Mouse (Mus musculus): ENCODE data around the gene Usp21.

Usp21 gene

DNA sequence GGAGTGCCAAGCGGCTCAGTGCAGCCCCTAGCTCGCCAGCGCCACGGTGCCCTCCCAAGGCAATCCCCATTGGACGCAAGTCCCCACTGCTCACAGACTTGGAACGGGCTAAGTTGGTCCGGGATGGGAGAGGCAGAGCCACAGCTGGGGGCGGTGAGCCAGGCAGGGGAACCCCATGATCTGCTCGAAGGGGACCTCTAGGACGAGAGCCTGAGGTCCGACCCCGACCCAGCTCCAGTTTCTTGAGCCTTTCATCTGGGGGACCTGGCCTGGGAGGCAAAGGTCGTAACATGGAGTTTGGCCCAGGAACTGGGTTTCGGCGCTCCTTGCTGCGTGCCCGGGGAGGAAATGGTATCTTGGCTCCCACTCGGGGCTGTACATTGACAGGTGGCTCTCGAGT is 1.3 kb downstream of the Usp21 start:
- in situ Hi-C loops (cut with MboI; ENCODE audit: low pct_unique_long_range_greater_than_20kb in 1 of 2, low sequenced_read_pairs in 2 of 2, unreplicated experiment in 1 of 2): no loop called here

DNA sequence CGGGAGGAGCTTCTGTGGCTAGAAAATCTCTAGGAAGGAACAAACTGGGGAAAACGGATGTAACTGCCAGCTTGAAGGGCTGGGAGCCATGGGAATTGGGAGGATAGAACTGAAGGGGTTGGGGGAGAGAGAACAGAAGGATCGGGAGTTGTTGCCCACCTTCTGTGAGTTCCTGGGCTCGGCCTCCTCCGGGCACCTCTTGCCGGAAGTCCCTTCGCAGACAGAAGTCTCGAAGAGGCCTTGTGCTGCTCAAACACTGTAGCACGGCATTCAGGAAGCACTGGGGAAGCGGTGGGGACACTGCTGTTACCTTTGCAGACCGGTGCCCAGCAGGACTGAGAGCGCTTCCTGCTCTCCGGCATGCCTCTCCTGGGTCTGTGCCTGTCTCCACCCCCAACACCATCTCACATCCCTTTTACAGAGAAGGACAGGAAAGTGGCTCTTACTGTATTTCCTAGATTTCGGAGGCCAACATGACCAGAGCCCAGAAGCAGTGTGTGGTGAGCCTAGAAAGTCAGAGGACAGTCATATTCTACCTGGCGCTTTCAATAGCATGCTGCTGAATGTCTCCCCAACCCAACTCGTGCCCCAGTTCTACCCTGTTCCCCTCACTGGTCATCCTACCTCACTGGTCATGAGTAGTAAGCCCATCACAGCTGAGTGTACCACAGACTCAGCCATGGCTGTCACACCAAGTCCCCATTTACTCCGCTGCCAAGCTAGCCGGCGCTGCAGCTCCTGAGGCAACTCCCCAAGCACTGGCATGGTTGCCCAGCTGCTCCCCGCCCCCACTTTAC is 2.5 kb downstream of the Usp21 start:
- in situ Hi-C loops (cut with MboI; ENCODE audit: low pct_unique_long_range_greater_than_20kb in 1 of 2, low sequenced_read_pairs in 2 of 2, unreplicated experiment in 1 of 2): no loop called here

DNA sequence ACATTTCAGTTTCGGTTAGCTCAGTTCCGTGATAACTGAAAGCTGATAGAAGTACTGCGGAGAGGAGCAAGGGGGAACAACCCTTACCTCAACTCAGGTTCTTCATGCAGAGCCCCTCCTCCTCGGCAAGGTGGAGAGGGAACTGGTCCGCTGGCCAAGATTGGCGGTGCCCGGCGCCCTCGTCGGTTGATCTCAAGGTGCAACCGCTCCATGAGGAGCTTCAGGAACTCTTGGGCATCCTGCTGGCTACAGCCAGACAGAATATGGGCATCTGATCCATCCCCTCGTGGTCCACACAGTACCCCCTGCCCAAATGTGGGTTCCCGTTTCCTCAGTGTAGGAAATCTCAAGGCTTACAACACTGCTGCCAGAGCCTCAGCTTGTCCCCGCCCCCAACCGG is 3.3 kb downstream of the Usp21 start:
- in situ Hi-C loops (cut with MboI; ENCODE audit: low pct_unique_long_range_greater_than_20kb in 1 of 2, low sequenced_read_pairs in 2 of 2, unreplicated experiment in 1 of 2): no loop called here

DNA sequence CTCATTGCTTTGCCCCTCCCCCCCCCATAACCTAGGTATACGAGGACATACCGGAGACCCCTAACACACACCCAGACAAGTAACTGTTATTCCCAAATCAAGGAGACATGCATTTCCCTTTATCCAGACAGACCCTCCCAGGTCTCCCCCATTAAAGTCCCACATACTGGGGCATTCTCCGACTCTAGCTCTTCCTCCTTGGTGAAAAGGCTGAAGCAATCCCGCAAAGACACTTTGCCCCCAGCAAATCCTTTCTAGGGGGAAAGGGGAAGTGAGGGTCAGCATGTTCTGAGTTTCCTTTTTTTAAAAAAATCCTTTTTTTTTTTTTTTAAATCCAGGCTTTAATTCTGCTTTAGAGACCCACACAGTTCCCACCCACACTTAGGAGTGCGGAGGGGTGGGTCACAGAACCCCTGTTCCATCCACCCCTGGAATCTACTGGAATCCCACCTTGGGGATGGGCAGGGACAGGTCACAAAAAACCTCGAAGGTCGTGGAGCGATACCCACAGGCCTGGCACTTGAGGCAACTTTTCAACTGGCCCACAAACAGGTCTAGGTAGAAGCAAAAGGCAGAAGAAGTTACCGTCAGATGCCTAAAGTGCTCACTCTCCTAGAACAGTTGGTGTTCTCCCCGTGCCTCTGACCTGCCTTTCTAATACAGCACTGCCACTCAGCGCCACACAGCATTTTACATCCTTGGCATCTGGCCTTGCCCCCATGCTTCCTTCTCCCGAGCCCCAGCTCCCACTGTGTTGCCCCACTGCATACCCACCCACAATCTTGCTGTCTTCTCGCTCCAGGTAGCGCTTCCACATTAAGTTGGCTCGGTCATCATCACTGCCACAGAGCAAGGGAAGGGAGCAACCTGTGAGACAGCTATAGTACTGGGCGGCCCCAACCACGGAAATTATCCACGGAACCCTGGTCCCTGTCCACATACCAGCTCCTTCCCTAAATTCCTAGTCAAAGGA is 4.3 kb downstream of the Usp21 start:
- in situ Hi-C loops (cut with MboI; ENCODE audit: low pct_unique_long_range_greater_than_20kb in 1 of 2, low sequenced_read_pairs in 2 of 2, unreplicated experiment in 1 of 2): no loop called here

DNA sequence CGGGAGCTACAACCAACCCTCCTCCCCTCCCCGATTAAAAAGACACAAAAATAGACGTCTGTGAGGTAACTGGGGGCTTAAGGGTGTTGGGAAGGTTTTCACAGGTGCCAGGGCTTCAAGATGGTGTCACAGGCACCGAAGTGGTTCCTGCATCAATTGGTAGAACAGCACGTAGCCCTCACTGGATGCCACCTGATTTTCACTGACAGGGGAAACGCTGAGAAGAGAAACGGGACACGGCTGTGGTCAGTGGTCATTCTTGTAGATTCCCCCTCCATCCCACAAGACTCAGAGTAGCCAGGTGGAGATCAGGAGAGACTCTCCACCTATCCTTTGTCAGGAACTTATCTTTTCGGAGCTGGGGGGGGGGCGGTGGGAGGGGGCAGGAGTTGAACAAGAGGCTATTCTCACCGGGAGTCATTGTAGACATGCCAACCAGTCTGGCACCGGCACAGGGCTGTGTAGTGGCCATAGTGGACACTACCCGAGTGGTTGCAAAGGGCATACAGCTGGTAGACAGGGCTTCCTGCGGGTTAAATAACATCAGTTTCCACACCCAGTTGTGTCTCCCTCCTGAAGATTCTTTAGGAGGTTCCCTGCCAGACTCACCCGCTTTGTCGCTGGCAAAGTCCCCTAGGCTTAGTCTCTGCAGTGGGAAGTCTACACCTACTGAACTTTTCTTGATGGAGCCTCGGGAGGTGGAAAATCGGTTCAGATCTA is 5.5 kb downstream of the Usp21 start:
- in situ Hi-C loops (cut with MboI; ENCODE audit: low pct_unique_long_range_greater_than_20kb in 1 of 2, low sequenced_read_pairs in 2 of 2, unreplicated experiment in 1 of 2): no loop called here

DNA sequence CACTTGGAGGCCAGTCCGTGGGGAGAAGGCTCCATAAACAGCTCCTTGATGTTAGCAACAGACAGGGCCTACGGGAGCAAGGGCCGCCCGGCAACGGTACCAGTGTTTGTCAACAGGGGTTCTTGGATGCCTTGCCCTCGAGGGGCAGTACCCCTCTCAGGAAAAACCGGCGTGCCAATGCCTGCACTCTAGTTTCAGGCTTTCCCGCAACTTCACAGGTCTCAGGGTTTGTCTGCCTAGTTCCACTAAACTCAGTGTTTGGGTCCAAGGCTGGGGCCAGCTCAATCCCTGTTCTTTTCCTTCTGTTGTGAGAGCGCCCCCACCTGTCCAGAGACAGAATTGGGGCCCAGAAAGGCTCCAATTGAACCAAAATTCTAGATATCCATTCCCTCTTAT is 6.3 kb downstream of the Usp21 start:
- in situ Hi-C loops (cut with MboI; ENCODE audit: low pct_unique_long_range_greater_than_20kb in 1 of 2, low sequenced_read_pairs in 2 of 2, unreplicated experiment in 1 of 2): no loop called here

DNA sequence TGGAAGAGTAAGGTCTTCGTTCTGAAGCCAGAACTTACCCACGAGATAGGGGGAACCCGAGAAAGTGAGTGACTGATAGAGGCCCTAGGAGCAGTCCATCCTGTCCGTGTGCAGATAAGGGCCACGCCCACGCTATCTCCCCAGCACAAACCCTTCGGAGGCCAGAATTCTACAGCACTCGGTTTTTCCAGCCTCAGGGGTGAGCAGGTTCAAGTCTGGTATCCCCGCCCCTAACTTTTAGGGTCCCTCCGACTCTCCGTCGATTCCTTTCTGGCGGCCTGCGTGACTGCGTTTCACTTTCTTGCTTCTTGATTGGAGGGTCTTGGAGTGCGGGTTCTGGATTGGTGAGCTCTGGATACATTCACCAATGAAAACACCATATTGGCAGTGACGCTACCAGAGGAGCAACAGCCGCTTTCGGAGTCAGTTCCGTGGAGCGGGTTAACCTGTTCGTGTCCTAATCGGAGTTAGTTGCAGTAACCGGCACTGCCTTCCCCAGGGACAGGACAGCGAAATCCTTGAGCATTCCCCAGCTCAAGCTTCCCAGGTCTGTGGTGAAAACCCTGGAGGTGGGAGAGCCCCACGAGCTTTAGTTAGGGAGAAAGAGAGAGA is 6.8 kb downstream of the Usp21 start, which contains the start of gene Ppox:
Gene Ppox (minus strand): TSS at position 271 of the 612 bp plus-strand sequence.
- in situ Hi-C loops (cut with MboI; ENCODE audit: low pct_unique_long_range_greater_than_20kb in 1 of 2, low sequenced_read_pairs in 2 of 2, unreplicated experiment in 1 of 2): no loop called here

DNA sequence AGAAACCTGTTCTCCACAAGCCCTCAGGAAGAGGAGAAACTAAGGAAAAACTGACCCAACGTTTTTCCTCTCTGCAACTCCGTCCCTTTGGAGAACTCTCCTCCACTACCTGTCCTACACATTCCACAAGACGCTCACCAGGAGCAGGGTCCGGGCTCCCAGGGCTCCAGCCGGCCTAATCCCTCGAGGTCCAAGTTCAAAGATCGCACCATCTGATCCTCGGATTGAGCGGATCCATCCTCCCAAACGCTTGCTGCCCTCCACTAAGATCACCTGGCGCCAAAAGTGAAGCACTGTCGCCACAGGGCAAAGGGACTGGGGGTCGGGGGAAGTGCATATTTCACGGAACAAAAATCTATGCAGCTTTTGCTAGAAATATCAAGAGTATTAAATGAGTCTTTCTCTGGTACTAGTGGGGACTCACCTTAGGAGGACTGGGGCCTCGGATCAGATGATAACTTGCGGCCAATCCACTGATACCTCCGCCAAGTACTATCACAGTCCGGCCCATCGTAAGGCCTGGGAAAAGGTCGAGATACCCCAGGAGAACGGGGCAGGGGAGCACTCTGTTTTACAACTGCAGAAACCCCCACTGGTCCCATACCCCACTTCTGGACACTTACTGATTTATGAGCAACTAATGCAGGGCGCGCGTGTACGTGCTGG is 7.4 kb downstream of the Usp21 start:
- in situ Hi-C loops (cut with MboI; ENCODE audit: low pct_unique_long_range_greater_than_20kb in 1 of 2, low sequenced_read_pairs in 2 of 2, unreplicated experiment in 1 of 2): no loop called here

DNA sequence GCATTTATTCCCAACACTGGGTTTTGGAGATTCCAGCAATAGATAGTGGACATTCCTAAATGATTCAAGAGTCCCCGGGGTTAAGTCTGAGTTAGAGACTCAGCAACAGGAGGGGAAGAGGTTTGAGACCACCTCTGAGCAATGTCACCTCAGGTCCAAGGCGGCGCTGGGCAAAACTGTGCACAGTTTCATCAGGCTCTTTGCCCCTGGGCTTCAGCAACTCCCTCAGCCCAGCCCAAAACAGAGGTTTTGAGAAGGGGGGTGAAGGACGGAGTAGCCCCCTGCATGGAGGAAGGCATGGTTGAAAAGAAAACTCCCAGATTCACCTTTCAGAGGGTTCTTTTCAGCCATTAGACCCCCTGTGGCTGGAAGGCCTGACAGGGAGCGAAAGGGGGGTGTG is 8.1 kb downstream of the Usp21 start:
- in situ Hi-C loops (cut with MboI; ENCODE audit: low pct_unique_long_range_greater_than_20kb in 1 of 2, low sequenced_read_pairs in 2 of 2, unreplicated experiment in 1 of 2): no loop called here

DNA sequence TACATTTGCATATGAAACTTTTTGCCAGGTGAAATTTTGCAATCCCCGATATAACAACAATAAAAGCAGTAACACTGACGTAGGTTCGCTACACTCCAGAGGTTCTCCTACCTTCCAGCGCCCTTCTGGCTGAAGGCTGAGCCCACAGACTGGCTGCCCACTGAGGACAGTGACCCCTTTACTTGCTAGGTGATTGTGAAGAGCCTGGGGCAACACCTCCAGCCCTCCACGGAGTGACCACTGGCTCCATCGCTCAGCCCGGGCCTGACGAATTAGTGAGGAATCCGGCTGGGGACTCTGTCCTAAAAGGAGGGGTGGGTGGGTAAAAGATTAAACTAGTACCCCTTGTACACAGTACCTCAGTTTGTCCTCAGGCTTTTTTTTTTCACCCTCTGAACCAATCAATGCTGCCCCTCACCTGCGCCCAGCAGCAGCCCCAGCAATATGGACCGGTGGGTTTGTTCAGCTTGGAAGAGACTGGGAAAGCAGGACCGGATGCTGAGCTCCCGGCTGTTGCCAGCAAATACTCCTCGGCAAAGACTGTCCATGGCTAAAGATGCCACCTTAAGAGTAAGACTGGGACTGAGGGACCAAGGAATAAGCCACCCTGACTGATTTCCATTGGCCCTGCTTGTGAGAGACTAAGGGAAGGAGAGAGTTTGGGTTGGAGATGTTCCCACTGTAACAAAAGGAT is 8.6 kb downstream of the Usp21 start:
- in situ Hi-C loops (cut with MboI; ENCODE audit: low pct_unique_long_range_greater_than_20kb in 1 of 2, low sequenced_read_pairs in 2 of 2, unreplicated experiment in 1 of 2): no loop called here

DNA sequence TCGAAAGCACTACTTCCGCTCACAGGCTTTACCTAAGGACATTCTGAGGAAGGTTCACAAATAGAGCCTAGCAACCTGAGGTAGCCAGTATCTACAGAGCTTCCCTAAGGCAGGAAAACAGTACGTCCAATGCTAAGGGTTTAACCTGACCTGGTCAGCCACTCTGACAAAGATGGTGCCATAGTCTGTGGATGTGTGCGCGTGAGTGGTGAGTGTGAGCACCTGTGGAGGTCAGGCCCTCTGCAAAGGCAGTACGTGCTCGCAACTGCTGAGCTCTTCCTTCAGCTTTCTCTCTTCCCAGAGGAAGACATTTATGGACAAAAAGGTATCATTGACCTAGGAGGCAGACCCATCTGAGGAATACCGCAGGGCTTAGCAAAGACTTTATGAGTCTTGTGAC is 9.4 kb downstream of the Usp21 start:
- in situ Hi-C loops (cut with MboI; ENCODE audit: low pct_unique_long_range_greater_than_20kb in 1 of 2, low sequenced_read_pairs in 2 of 2, unreplicated experiment in 1 of 2): no loop called here

DNA sequence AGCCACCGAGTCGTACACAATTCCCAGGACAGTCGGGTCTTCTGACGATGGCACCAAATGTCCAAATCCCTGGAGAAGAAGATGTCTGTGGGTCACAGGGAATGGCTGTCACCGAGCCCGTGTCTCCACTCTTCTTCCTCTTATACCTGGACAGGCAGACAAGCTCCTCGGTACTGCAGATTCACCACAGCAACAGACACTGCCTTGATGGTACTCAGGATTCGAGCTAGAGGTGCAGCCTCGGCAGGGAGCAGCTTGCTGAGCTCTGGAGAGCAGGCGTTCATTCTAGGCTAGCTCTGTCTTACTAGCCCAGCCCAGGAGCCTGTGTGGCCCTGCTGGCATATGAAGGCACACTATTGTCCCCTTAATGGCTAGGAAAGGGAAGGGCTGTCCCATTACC is 10.1 kb downstream of the Usp21 start:
- in situ Hi-C loops (cut with MboI; ENCODE audit: low pct_unique_long_range_greater_than_20kb in 1 of 2, low sequenced_read_pairs in 2 of 2, unreplicated experiment in 1 of 2): no loop called here

DNA sequence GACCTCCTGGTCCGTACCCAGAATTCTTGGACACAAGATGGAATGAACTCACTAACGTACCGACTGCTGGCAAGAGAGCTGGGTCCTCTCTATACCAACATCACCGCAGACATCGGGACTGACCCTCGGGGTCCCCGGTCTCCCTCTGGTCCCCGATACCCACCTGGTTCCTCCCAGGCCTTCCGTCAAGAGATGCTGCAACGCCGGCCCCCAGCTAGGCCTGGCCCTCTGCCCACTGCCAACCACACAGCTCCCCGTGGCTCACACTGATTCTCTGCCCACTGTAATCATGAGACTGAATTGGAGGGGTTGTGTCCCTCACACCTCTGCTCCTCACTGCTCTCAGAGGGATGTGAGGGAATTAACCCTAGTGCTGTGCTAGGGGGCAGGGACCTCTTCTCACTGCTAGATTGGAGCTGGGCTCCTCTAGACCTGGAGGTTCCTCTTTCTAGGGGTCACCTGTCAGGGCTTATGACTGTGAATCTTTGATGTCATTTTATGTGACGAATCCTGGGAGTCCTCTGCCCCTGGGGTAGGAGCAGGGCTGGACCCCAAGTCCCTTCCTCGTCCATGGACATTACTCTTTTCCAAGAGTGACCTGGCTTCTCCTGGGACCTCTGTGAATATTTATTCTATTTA is 11.6 kb downstream of the Usp21 start:
- in situ Hi-C loops (cut with MboI; ENCODE audit: low pct_unique_long_range_greater_than_20kb in 1 of 2, low sequenced_read_pairs in 2 of 2, unreplicated experiment in 1 of 2): no loop called here

DNA sequence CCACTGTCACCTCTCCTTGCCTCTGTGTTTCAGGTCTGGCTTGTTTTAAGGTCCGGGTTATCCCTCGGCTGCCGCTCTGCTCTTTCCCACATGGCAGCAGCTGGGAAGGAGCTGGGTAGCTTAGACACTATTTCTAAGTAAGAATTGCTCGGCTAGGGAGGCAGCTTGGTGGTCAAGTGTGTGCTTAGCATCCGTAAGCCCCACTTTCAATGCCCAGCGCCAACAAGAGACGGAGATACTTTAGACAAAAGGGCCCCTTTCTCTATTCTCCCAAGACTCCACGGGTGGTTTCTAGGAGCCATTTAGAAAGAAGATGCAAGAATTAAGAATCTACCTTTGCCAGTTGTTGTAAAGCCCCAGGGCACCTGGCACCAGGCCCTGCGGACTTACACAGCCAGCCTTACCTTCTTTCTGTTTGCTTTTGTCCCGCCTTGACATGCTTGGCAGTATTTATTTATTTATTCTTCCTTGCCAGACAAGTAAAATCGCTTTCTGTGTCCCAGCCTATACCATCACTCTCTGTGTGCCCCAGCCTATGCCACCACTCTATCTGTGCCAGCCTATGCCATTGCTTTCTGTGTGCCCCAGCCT is 12.6 kb downstream of the Usp21 start:
- in situ Hi-C loops (cut with MboI; ENCODE audit: low pct_unique_long_range_greater_than_20kb in 1 of 2, low sequenced_read_pairs in 2 of 2, unreplicated experiment in 1 of 2): no loop called here

DNA sequence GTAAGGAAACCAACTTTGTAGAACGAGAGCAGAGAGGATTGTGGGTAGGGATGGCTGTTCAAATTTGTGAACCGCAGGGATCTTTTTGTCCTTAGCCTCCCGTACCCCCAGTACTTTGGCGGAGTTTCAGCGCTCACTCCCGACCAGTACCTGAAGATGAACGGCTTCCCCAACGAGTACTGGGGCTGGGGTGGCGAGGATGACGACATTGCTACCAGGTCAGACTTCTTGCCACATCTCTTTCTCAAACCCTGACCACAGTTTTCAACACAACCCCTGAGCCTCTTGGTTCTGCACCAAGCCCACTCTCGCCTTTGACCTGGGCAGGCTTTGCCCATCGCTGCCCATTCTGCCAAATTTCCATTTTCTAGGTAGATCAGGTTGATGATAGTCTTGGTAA is 13.6 kb downstream of the Usp21 start:
- in situ Hi-C loops (cut with MboI; ENCODE audit: low pct_unique_long_range_greater_than_20kb in 1 of 2, low sequenced_read_pairs in 2 of 2, unreplicated experiment in 1 of 2): no loop called here

DNA sequence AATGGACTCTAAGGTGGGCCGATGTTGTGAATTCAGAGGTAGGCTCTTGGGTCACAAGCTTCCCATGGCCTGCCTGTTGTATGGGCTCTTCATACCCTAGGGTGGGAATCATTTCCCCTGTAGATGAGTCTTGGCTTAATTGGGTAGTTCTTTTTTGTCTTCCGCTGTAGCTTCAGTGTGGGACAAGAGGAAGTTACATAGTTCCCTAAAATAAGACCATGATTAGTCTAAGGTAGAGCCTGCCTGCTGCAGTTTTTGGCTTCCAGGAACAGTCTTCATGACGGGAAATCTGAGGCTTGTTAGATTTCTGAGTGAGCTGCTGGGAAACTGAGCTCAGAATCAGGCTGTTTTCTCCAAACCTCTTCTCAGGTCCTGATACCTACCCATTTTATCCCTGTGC is 15.7 kb downstream of the Usp21 start:
- in situ Hi-C loops (cut with MboI; ENCODE audit: low pct_unique_long_range_greater_than_20kb in 1 of 2, low sequenced_read_pairs in 2 of 2, unreplicated experiment in 1 of 2): no loop called here

DNA sequence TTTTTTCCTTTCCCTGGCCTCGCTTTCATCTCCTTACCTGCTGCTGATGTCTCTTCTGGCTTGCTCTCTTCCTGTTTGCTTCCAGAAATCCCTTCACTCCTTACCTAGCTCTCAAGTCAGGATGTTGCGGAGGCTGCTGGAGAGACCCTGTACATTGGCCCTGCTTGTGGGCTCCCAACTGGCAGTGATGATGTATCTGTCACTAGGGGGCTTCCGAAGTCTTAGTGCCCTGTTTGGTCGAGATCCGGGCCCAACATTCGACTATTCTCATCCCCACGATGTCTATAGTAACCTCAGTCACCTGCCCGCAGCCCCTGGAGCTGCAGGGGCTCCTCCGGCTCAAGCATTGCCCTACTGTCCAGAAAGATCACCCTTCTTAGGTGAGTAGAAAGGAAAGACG is 16.2 kb downstream of the Usp21 start:
- in situ Hi-C loops (cut with MboI; ENCODE audit: low pct_unique_long_range_greater_than_20kb in 1 of 2, low sequenced_read_pairs in 2 of 2, unreplicated experiment in 1 of 2): no loop called here

All from mouse embryonic stem cell (cell line).